Comparison of ENCODE assay signal across 39 mouse cellular contexts in the genomic region with DNA sequence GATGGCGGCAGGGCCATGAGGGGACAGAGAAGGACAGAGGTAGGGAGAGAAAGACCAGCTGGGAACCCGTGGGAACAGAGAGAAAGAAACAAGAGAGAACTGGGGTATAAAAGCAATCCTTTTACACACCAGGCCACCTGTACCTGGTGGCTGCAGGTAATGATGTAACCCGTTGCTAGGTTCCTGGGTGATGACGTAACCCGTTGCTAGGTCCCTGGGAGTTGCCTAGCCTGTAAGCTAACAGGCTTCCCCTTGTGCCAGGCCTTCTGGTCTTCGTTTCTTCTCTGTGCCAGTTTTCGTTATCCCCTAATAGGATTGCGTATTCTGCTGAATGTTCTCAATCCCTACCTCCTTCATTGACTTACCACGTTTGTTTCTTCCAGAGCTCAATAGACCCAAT. TPM values are rescaled to one million over a fixed set of nuclear protein-coding genes. Genes with fewer than 3 reads are reported as not detected.
"Had no signal": no experiment of that assay in that cellular context is flagged by ENCODE, and none has a peak within 500 bp of the region (broad histone marks: within the 10 kb centered on the region; RNA-seq: fewer than 3 reads in every experiment).

No protein-coding gene starts in this region.

- DNase-seq: heart, postnatal 10 days; heart, postnatal 14 days; heart, postnatal 36 days; heart, postnatal 4 days; kidney, adult 11 months; kidney, adult 18-20 months; kidney, adult 2 months; kidney, adult 8-10 months; kidney, adult 9 months; kidney, postnatal 10 days; kidney, postnatal 14 days; kidney, postnatal 25 days; kidney, postnatal 36 days; kidney, postnatal 4 days; layer of hippocampus, adult 9-11 months; layer of hippocampus, postnatal 36 days had no signal

- H3K9ac ChIP-seq: heart, embryonic 12.5 days; heart, embryonic 13.5 days; heart, embryonic 15.5 days; hindbrain, embryonic 12.5 days; hindbrain, embryonic 13.5 days; hindbrain, embryonic 14.5 days; hindbrain, embryonic 15.5 days; intestine, embryonic 15.5 days; kidney, embryonic 15.5 days had no signal

- H3K27ac ChIP-seq: heart, embryonic 10.5 days; heart, embryonic 13.5 days; heart, embryonic 15.5 days; hindbrain, embryonic 10.5 days; hindbrain, embryonic 12.5 days; hindbrain, embryonic 13.5 days; hindbrain, embryonic 14.5 days; hindbrain, embryonic 15.5 days; hindbrain, postnatal 0 days; intestine, embryonic 15.5 days; kidney, embryonic 15.5 days; kidney, postnatal 0 days; layer of hippocampus, adult 2 months had no signal

- H3K27me3 ChIP-seq: heart, embryonic 12.5 days; heart, embryonic 15.5 days; hindbrain, embryonic 13.5 days; hindbrain, embryonic 15.5 days; intestine, embryonic 15.5 days; kidney, embryonic 15.5 days had no signal

- ATAC-seq: hindbrain, embryonic 16.5 days; hindbrain, postnatal 0 days; inflammation-experienced regulatory T-cells, adult 6 months; intestine, embryonic 15.5 days; intestine, embryonic 16.5 days; intestine, postnatal 0 days had no signal

- H3K4me2 ChIP-seq: heart, embryonic 11.5 days; heart, embryonic 12.5 days; heart, embryonic 13.5 days; heart, embryonic 15.5 days; hindbrain, embryonic 12.5 days; hindbrain, embryonic 13.5 days; hindbrain, embryonic 14.5 days; hindbrain, embryonic 15.5 days; intestine, embryonic 15.5 days; kidney, embryonic 15.5 days had no signal

- H3K4me1 ChIP-seq: heart, embryonic 10.5 days; heart, embryonic 12.5 days; heart, embryonic 15.5 days; hindbrain, embryonic 10.5 days; hindbrain, embryonic 12.5 days; hindbrain, embryonic 13.5 days; hindbrain, embryonic 15.5 days; intestine, embryonic 15.5 days had no signal

- H3K4me3 ChIP-seq: heart, embryonic 10.5 days; heart, embryonic 12.5 days; heart, embryonic 13.5 days; heart, embryonic 15.5 days; hindbrain, embryonic 10.5 days; hindbrain, embryonic 12.5 days; hindbrain, embryonic 13.5 days; hindbrain, embryonic 15.5 days; intestine, embryonic 15.5 days; kidney, embryonic 15.5 days; layer of hippocampus, adult 2 months had no signal

- H3K36me3 ChIP-seq: heart, embryonic 10.5 days; heart, embryonic 12.5 days; heart, embryonic 13.5 days; heart, embryonic 15.5 days; hindbrain, embryonic 10.5 days; hindbrain, embryonic 12.5 days; hindbrain, embryonic 13.5 days; hindbrain, embryonic 15.5 days; intestine, embryonic 15.5 days; kidney, embryonic 15.5 days had no signal

- H3K9me3 ChIP-seq: heart, embryonic 10.5 days; heart, embryonic 12.5 days; heart, embryonic 13.5 days; heart, embryonic 15.5 days; hindbrain, embryonic 10.5 days; hindbrain, embryonic 12.5 days; hindbrain, embryonic 13.5 days; hindbrain, embryonic 15.5 days; intestine, embryonic 15.5 days; kidney, embryonic 15.5 days had no signal

RNA-seq across cellular contexts. Expression of a gene that starts 36.8 kb away (rescaled TPM):
- total RNA-seq: heart, postnatal 25 days; hematopoietic stem cell, adult 5-6 weeks; layer of hippocampus, adult 2 months; layer of hippocampus, postnatal 14 days; layer of hippocampus, postnatal 25 days; layer of hippocampus, postnatal 36 days had no signal
- polyA plus RNA-seq: inflammation-experienced regulatory T-cells, adult 6 months had no signal
